Mouse (Mus musculus) C2C12 (cell line): ENCODE data around the gene Brsk2. TPM values are rescaled to one million over a fixed set of nuclear protein-coding genes. Genes with fewer than 3 reads are reported as not detected.

ENCODE experiments used
- H3K27me3 ChIP-seq: one replicate; pipeline ENCODE4 v1.6.1; 2011; ENCODE audit not compliant: control insufficient read depth, insufficient read depth, insufficient read length
- H3K36me3 ChIP-seq: one replicate; pipeline ENCODE4 v1.6.1; 2011; ENCODE audit not compliant: control insufficient read depth, insufficient read depth
- H3K4me3 ChIP-seq: one replicate; pipeline ENCODE4 v1.5.1; 2011; ENCODE audit warnings: mild to moderate bottlenecking, control low read depth; ENCODE audit not compliant: poor library complexity, insufficient read depth, severe bottlenecking
- H3K79me2 ChIP-seq: one replicate; pipeline ENCODE4 v1.6.1; 2011; ENCODE audit not compliant: control insufficient read depth, insufficient read depth
- H3K79me3 ChIP-seq: one replicate; pipeline ENCODE4 v1.6.1; 2011; ENCODE audit warnings: low read depth, control low read depth
- H3ac ChIP-seq: one replicate; pipeline ENCODE3; 2011; ENCODE audit warnings: low read depth; ENCODE audit not compliant: control insufficient read depth, insufficient read length
- CEBPB ChIP-seq: IDR thresholded peaks from one replicate; pipeline ENCODE4 v1.6.1; 2011; ENCODE audit warnings: low read depth, mild to moderate bottlenecking, control low read depth, moderate library complexity
- CTCF ChIP-seq: IDR thresholded peaks from one replicate; pipeline ENCODE4 v1.5.1; 2011; ENCODE audit not compliant: control insufficient read depth, insufficient read depth, insufficient read length
- FOSL1 ChIP-seq: IDR thresholded peaks from one replicate; pipeline ENCODE4 v1.8.0; 2011; ENCODE audit warnings: mild to moderate bottlenecking, low read length; ENCODE audit not compliant: poor library complexity, insufficient read depth, severe bottlenecking
- MAX ChIP-seq: IDR thresholded peaks from one replicate; pipeline ENCODE4 v1.6.1; 2011; ENCODE audit warnings: mild to moderate bottlenecking, control low read depth
- MYOD1 ChIP-seq: IDR thresholded peaks from one replicate; pipeline ENCODE4 v1.6.1; 2011; ENCODE audit warnings: low read depth; ENCODE audit not compliant: control insufficient read depth, insufficient read length
- MYOG ChIP-seq: IDR thresholded peaks from one replicate; pipeline ENCODE4 v1.6.1; 2011; ENCODE audit not compliant: control insufficient read depth, insufficient read length; ENCODE audit errors: extremely low read depth
- USF1 ChIP-seq: IDR thresholded peaks from one replicate; pipeline ENCODE4 v1.6.1; 2011; ENCODE audit warnings: low read depth, mild to moderate bottlenecking, control low read depth, moderate library complexity
- polyA plus RNA-seq: library from polyadenylated mRNA; unstranded; fragments of >200 nt; fragmentation: generic; extraction: Trizol; gene quantifications from one replicate; pipeline ENCODE4 v1.2.1, GENCODE M21; 2012; ENCODE audit warnings: missing spikeins

Gene Brsk2
- polyA plus RNA-seq, 1 experiment, result 0.05 TPM

DNA sequence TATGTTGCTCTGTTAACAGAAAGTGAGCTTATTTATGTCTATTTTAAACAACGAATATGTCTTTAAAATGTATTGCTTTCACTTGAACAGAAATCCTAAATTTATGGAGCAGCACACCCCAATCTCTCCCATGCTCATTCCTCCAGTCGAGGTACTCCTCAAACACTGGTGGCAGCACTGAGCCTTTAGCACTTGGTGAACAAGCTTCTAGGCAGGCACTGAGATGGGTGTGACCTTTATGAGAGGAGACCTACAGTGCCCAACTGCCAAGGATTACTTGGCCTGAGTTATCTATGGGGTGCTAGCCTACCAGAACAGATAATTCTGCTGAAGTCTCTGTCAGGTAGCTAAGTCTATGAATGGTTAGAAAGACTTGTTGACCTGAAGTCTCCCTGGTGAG lies 70.1 kb downstream of the Brsk2 start:
- Histone ChIP-seq H3K4me3 (no peak overlapping the region), H3K79me3 (peaks cover 3% of the 10 kb centered on the region), H3ac (no peak overlapping the region), H3K27me3 (no peaks in the 10 kb centered on the region), H3K36me3 (peaks cover 4% of the 10 kb centered on the region), H3K79me2 (no peaks in the 10 kb centered on the region)
- TF ChIP-seq MAX (no peak), MYOD1 (no peak), CTCF (no peak), FOSL1 (no peak), MYOG (no peak), USF1 (no peak), CEBPB (no peak)

DNA sequence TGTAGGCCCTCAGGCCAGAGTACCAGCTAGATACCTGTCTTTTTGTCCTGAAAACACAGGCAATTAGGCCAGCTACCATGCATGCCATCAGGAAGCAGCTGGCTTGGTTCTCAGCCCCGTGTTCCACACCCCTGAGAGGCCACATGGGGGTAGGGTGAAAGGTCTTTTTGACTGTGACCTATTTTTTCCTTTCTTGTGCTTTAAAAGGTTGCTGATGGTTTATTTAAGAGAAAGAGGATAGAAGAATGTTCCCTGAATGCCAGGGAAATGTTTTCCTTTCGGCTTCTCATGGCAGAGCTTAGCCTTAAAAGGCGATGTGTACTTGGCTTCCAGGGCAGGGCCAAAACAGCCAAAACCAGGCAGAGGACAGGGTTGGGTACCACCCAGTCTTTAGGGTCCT lies 71.3 kb downstream of the Brsk2 start:
- H3K79me2 ChIP-seq, result no peaks in the 10 kb centered on the region
- peaks cover under 1% of the 10 kb centered on the region for H3K36me3 ChIP-seq
- H3K79me3 ChIP-seq, result peaks cover 5% of the 10 kb centered on the region
- no peaks in the 10 kb centered on the region for H3K27me3 ChIP-seq
- no peak for TF ChIP-seq MYOD1
- no peak for TF ChIP-seq CTCF
- no peak for TF ChIP-seq MAX
- TF ChIP-seq CEBPB, result no peak
- no peak for TF ChIP-seq MYOG
- TF ChIP-seq FOSL1, result no peak
- TF ChIP-seq USF1, result no peak
- no peak overlapping the region for H3K4me3 ChIP-seq
- H3ac ChIP-seq, result no peak overlapping the region

DNA sequence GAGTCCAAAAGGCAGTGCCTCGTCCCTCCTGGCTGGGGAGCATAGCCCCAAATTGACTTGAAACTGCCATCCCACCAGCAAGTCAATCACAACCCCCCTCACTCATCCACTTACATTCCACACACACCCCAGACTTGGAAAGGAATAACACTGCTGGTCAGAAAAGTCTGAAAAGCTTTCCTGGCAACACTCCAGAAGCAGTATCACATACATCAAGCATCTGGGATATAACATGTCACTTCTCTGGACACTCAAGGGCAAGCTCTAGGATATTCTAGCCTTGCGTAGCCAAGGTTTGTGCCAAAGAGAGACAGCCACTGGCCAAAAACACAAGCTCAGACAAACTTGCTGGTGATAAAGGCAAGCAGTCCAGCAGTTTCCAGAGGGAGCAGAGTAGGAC lies 75.6 kb downstream of the Brsk2 start:
- H3K4me3 ChIP-seq, result no peak overlapping the region
- no peaks in the 10 kb centered on the region for H3K27me3 ChIP-seq
- H3K79me2 ChIP-seq, result peaks cover 5% of the 10 kb centered on the region
- no peak for TF ChIP-seq MAX
- no peak for TF ChIP-seq CEBPB
- no peak for TF ChIP-seq FOSL1
- TF ChIP-seq CTCF, result no peak
- no peak for TF ChIP-seq USF1
- no peak for TF ChIP-seq MYOD1
- TF ChIP-seq MYOG, result no peak
- H3ac ChIP-seq, result no peak overlapping the region
- no peaks in the 10 kb centered on the region for H3K36me3 ChIP-seq
- H3K79me3 ChIP-seq, result peaks cover 11% of the 10 kb centered on the region

DNA sequence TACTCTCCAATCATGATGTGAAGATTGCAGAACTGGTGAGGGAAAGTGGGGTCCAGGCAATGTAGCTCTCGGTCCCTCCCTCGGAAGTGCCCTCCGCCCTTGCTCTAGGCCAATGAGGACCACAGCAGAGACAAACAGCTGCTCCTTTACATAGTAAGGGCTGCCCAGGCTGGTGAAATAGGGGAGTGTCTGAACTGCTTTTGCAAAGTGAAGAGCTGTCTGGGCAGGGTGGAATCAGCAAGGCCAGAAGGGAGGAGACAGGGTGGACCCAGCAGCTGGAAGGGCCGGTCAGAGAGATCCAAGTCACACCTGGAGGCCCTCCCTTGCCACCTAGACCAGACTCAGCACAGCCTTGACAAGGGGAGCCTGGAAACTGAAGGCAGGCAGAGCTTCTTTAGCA lies 76.4 kb downstream of the Brsk2 start:
- TF ChIP-seq MAX (no peak), FOSL1 (no peak), CEBPB (no peak), USF1 (no peak), CTCF (no peak), MYOG (no peak), MYOD1 (no peak)
- Histone ChIP-seq H3ac (no peak overlapping the region), H3K79me3 (peaks cover 13% of the 10 kb centered on the region), H3K27me3 (no peaks in the 10 kb centered on the region), H3K79me2 (peaks cover 5% of the 10 kb centered on the region), H3K36me3 (no peaks in the 10 kb centered on the region), H3K4me3 (no peak overlapping the region)

- Histone ChIP-seq H3ac (no peak overlapping the region), H3K79me2 (peaks cover 28% of the 10 kb centered on the region), H3K27me3 (no peaks in the 10 kb centered on the region), H3K36me3 (no peaks in the 10 kb centered on the region), H3K4me3 (no peak overlapping the region), H3K79me3 (peaks cover 16% of the 10 kb centered on the region)
- TF ChIP-seq FOSL1, result no peak
- TF ChIP-seq MAX, result no peak
- no peak for TF ChIP-seq CTCF
- TF ChIP-seq CEBPB, result no peak
Observed at GRCm38 (mm10) chr7:142030073-142030472, 80.5 kb downstream of the Brsk2 start.

- Histone ChIP-seq H3K36me3 (no peaks in the 10 kb centered on the region), H3K79me2 (peaks cover 58% of the 10 kb centered on the region), H3K4me3 (no peak overlapping the region), H3K79me3 (peaks cover 18% of the 10 kb centered on the region), H3K27me3 (no peaks in the 10 kb centered on the region), H3ac (no peak overlapping the region)
- TF ChIP-seq MAX (no peak), FOSL1 (no peak), USF1 (no peak), MYOD1 (no peak), CEBPB (no peak), CTCF (no peak), MYOG (no peak)
Observed at GRCm38 (mm10) chr7:142034198-142034597, 84.6 kb downstream of the Brsk2 start.
